Mouse (Mus musculus) limb, embryonic 10.5 days (tissue): ENCODE measurements around the gene Mpzl2. TPM values are rescaled to one million over a fixed set of nuclear protein-coding genes. Genes with fewer than 3 reads are reported as not detected.

Experiments used
- DNase-seq: peaks from one replicate; pipeline ENCODE4 v3.0.0-alpha.2; 2017; ENCODE audit warnings: low spot score
- H3K27ac ChIP-seq: fragments of 300-500 bp; sonication (generic); 2 replicates; pipeline ENCODE4 v1.5.1; 2016; ENCODE audit warnings: mild to moderate bottlenecking
- H3K27me3 ChIP-seq: fragments of 300-500 bp; sonication (generic); 2 replicates; pipeline ENCODE4 v1.6.1; 2016; ENCODE audit warnings: low read depth, mild to moderate bottlenecking; ENCODE audit not compliant: poor library complexity, severe bottlenecking
- H3K36me3 ChIP-seq: fragments of 300-500 bp; sonication (generic); 2 replicates; pipeline ENCODE4 v1.6.1; 2016; ENCODE audit warnings: mild to moderate bottlenecking, moderate library complexity
- H3K4me1 ChIP-seq: fragments of 300-500 bp; sonication (generic); 2 replicates; pipeline ENCODE4 v1.6.1; 2016
- H3K4me3 ChIP-seq: fragments of 300-500 bp; sonication (generic); 2 replicates; pipeline ENCODE4 v1.5.1; 2016; ENCODE audit warnings: mild to moderate bottlenecking, moderate library complexity
- H3K9me3 ChIP-seq: fragments of 300-500 bp; sonication (generic); replicated peaks from 2 replicates; pipeline ENCODE4 v1.6.1; 2016; ENCODE audit warnings: mild to moderate bottlenecking
- WGBS: fragments of 180-500 bp; shearing (Covaris S2); methylation state at CpG from one replicate; pipeline ENCODE4 v1.1.7; 2016; 5-methylcytosine and 5-hydroxymethylcytosine counted together
- polyA plus RNA-seq: library from polyadenylated mRNA; unstranded; fragments of >200 nt; fragmentation: Nextera tagmentation; extraction: Ambion mirVana; gene quantifications from 2 replicates; pipeline ENCODE4 v1.2.1, GENCODE M21; 2016

The Mpzl2 gene
- polyA plus RNA-seq = 12.7 and 13.6 TPM in 2 replicates

DNA sequence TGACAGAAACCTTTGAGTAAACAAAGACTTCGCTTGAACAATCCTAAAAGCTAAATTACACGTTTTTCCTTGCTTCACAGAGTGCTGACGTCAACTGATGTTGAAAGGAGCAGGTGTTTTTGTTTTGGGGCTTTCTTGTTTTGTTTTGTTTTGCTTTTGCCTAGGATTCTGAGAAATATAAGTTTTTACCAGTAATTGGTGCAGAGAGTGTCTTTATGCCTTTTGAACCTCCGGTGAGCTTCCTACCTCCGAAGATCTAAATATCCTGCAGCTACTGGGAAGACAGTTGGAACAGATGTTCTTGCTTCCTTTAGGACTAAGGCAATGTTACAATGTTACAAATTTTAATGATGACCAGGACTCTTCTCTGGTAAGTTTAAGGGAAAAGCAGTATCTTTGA, at the start of gene Mpzl2:
Mpzl2 (plus strand) TSS at position 301 of the 400 bp plus-strand sequence.
- DNase-seq = no peak
- peaks cover 38% of the 10 kb centered on the region for H3K4me1 ChIP-seq
- 0 out of 2 replicates have a peak within 1 kb of the TSS, but pooled peaks have one; percentile 11 for H3K27ac ChIP-seq
- 63% methylated on average over 5 of the region's 5 CpGs for WGBS
- peak within 1 kb of the TSS; percentile 3; the same call in 1 of the 2 replicates for H3K4me3 ChIP-seq
- H3K9me3 ChIP-seq = no peaks in the 10 kb centered on the region
- no peaks in the 10 kb centered on the region for H3K36me3 ChIP-seq
- peaks cover 65% of the 10 kb centered on the region for H3K27me3 ChIP-seq

- WGBS = 83% methylated on average over 2 of the region's 2 CpGs
- no peak for DNase-seq
- no peak overlapping the region for H3K27ac ChIP-seq
- H3K4me1 ChIP-seq = peaks cover 3% of the 10 kb centered on the region
- H3K4me3 ChIP-seq = no peak overlapping the region
- no peaks in the 10 kb centered on the region for H3K9me3 ChIP-seq
- no peaks in the 10 kb centered on the region for H3K27me3 ChIP-seq
- no peaks in the 10 kb centered on the region for H3K36me3 ChIP-seq
Observed at GRCm38 (mm10) chr9:44991821-44992220, 47.8 kb upstream of the Mpzl2 start.

GRCm38 (mm10) chr9:44992271-44992670, 47.3 kb upstream of the Mpzl2 start:
- no peak overlapping the region for H3K4me3 ChIP-seq
- DNase-seq = no peak

DNA sequence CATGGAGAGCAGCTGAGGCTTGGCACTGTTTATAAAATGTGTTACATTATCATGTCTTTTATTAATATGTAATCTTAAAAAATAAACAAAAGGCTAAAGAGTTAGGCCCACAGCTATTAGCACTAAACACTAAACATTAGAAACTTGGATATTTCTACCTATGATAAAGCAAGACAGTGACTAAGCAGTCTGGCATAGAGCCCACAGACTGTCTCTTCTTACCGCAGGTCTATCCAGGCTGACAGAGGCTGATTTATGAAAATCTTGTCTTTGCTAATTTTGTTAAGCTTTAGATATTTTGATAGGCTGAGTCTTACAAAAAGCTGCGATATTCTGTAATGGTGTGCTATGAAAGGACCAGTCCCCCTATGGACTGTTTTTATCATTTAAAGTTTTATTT, 46.3 kb upstream of the Mpzl2 start:
- Histone ChIP-seq H3K9me3 (no peaks in the 10 kb centered on the region), H3K27me3 (no peaks in the 10 kb centered on the region), H3K4me3 (no peak overlapping the region), H3K36me3 (no peaks in the 10 kb centered on the region), H3K4me1 (no peaks in the 10 kb centered on the region), H3K27ac (no peak overlapping the region)
- no peak for DNase-seq
- WGBS = 90% methylated on average over 2 of the region's 2 CpGs

More at GRCm38 (mm10) chr9:44992271-44992670, 47.3 kb upstream of the Mpzl2 start:
- no peaks in the 10 kb centered on the region for H3K36me3 ChIP-seq
- H3K9me3 ChIP-seq = no peaks in the 10 kb centered on the region
- no peaks in the 10 kb centered on the region for H3K27me3 ChIP-seq
- H3K4me1 ChIP-seq = no peaks in the 10 kb centered on the region
- H3K27ac ChIP-seq = no peak overlapping the region

GRCm38 (mm10) chr9:44994962-44995361, 44.6 kb upstream of the Mpzl2 start:
- Histone ChIP-seq H3K36me3 (no peaks in the 10 kb centered on the region), H3K4me1 (no peaks in the 10 kb centered on the region), H3K27me3 (no peaks in the 10 kb centered on the region), H3K4me3 (no peak overlapping the region), H3K27ac (no peak overlapping the region), H3K9me3 (no peaks in the 10 kb centered on the region)
- 75% methylated on average over 4 of the region's 4 CpGs for WGBS
- DNase-seq = no peak

GRCm38 (mm10) chr9:44996590-44996989, 43.0 kb upstream of the Mpzl2 start:
- Histone ChIP-seq H3K9me3 (no peaks in the 10 kb centered on the region), H3K27me3 (no peaks in the 10 kb centered on the region), H3K4me3 (no peak overlapping the region), H3K4me1 (no peaks in the 10 kb centered on the region), H3K36me3 (no peaks in the 10 kb centered on the region), H3K27ac (no peak overlapping the region)
- DNase-seq = no peak
- WGBS = 96% methylated on average over 7 of the region's 7 CpGs

- Histone ChIP-seq H3K27ac (no peak overlapping the region), H3K36me3 (no peaks in the 10 kb centered on the region), H3K9me3 (no peaks in the 10 kb centered on the region), H3K27me3 (no peaks in the 10 kb centered on the region), H3K4me3 (no peak overlapping the region), H3K4me1 (no peaks in the 10 kb centered on the region)
- DNase-seq = no peak
- 78% methylated on average over 11 of the region's 11 CpGs for WGBS
Observed at GRCm38 (mm10) chr9:44998138-44998537, 41.5 kb upstream of the Mpzl2 start.

DNA sequence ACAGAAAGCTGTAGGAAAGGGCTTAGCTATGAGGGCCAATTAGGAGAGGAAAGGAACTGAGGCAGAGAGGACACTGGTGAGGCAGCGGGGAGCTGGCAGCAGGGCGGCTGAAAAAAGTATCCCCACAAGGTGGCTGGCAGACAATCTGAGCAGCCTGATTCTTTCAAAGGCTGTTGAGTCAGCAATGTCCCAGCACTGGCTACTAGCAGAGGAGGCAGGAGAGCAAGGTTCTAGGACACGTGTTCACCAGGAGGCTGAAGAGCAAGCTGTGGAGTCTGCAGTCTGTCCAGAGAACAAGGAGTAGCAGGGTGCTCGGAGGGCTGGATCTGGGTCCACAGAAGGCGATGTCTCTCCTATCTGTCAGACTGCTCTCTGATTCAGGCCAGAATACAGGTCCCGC, 40.4 kb upstream of the Mpzl2 start:
- H3K36me3 ChIP-seq = no peaks in the 10 kb centered on the region
- no peaks in the 10 kb centered on the region for H3K27me3 ChIP-seq
- no peak overlapping the region for H3K4me3 ChIP-seq
- H3K27ac ChIP-seq = no peak overlapping the region
- 67% methylated on average over 6 of the region's 6 CpGs for WGBS
- H3K4me1 ChIP-seq = no peaks in the 10 kb centered on the region
- DNase-seq = no peak
- H3K9me3 ChIP-seq = no peaks in the 10 kb centered on the region

DNA sequence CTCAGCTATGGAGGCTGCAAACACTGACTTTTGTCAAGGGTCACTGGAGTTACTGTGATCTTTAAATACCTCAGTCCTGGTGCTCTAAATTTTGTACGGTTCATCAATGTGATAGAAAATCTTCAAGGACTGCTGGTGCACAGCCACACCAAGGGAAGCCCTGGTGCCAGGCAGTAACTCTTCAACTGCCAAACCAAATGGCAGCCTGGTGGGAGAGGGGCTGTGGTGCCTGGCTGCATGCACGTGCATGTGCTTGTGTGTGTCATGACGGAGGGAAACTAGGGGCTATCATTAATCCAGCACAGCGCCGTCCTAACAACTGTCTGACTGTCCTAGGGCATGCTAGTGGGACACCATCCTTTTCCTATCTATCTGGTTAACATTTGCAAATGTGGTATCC, 39.8 kb upstream of the Mpzl2 start:
- DNase-seq = no peak
- no peaks in the 10 kb centered on the region for H3K27me3 ChIP-seq
- H3K36me3 ChIP-seq = no peaks in the 10 kb centered on the region
- H3K4me3 ChIP-seq = no peak overlapping the region
- 79% methylated on average over 5 of the region's 5 CpGs for WGBS
- H3K4me1 ChIP-seq = no peaks in the 10 kb centered on the region
- no peak overlapping the region for H3K27ac ChIP-seq
- H3K9me3 ChIP-seq = no peaks in the 10 kb centered on the region

- H3K9me3 ChIP-seq = no peaks in the 10 kb centered on the region
- no peaks in the 10 kb centered on the region for H3K27me3 ChIP-seq
- no peaks in the 10 kb centered on the region for H3K36me3 ChIP-seq
- H3K4me3 ChIP-seq = no peak overlapping the region
- no peak overlapping the region for H3K27ac ChIP-seq
- H3K4me1 ChIP-seq = no peaks in the 10 kb centered on the region
- WGBS = 71% methylated on average over 3 of the region's 3 CpGs
- no peak for DNase-seq
Observed at GRCm38 (mm10) chr9:45000249-45000648, 39.4 kb upstream of the Mpzl2 start.

DNA sequence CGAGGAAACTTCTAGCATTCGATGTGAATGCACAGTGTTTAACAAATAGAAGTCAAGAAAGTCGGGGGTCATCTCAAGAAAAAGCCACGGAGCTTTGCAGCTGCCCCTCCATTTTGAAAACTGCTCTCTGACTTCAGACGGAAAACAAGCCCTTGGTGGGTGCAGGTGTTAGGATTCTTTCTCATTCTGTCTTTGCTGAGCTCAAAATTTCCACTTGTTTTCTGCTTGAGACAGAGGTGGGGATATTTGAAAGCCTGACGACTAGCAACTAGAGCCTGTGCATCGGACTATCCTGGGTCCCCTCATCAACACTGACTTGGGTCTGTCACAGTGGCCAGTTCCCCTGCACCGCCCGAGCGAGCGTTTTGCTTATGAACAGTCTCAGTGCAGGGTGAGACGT, 32.2 kb upstream of the Mpzl2 start:
- WGBS = 80% methylated on average over 12 of the region's 12 CpGs
- H3K27me3 ChIP-seq = 0 out of 2 replicates have a peak, but pooled peaks cover 6% of the 10 kb centered on the region
- H3K4me3 ChIP-seq = no peak overlapping the region
- no peak for DNase-seq
- no peak overlapping the region for H3K27ac ChIP-seq
- H3K9me3 ChIP-seq = no peaks in the 10 kb centered on the region
- no peaks in the 10 kb centered on the region for H3K4me1 ChIP-seq
- H3K36me3 ChIP-seq = no peaks in the 10 kb centered on the region

DNA sequence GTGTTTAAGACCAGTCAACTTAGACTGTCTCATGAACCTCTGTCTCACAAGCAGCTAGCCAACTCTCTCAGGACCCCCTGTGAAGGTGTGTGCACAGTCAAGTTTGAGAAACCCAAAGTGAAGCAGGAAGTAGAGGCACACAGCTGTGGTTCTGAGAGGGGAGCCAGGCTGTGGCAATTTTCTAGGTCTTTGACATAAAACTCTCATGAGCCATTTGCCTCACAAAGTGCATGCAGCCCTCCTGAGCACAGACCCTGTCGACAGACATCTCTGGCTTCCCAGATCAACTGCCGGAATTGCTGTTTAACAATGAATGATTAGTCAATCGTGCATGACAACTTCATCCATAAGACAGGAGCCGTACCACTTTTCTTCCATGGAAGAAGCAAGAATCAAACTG, 31.3 kb upstream of the Mpzl2 start:
- no peak overlapping the region for H3K4me3 ChIP-seq
- 89% methylated on average over 4 of the region's 4 CpGs for WGBS
- no peak for DNase-seq
- H3K27ac ChIP-seq = no peak overlapping the region
- H3K27me3 ChIP-seq = 0 out of 2 replicates have a peak, but pooled peaks cover 6% of the 10 kb centered on the region
- no peaks in the 10 kb centered on the region for H3K36me3 ChIP-seq
- no peaks in the 10 kb centered on the region for H3K9me3 ChIP-seq
- H3K4me1 ChIP-seq = no peaks in the 10 kb centered on the region

DNA sequence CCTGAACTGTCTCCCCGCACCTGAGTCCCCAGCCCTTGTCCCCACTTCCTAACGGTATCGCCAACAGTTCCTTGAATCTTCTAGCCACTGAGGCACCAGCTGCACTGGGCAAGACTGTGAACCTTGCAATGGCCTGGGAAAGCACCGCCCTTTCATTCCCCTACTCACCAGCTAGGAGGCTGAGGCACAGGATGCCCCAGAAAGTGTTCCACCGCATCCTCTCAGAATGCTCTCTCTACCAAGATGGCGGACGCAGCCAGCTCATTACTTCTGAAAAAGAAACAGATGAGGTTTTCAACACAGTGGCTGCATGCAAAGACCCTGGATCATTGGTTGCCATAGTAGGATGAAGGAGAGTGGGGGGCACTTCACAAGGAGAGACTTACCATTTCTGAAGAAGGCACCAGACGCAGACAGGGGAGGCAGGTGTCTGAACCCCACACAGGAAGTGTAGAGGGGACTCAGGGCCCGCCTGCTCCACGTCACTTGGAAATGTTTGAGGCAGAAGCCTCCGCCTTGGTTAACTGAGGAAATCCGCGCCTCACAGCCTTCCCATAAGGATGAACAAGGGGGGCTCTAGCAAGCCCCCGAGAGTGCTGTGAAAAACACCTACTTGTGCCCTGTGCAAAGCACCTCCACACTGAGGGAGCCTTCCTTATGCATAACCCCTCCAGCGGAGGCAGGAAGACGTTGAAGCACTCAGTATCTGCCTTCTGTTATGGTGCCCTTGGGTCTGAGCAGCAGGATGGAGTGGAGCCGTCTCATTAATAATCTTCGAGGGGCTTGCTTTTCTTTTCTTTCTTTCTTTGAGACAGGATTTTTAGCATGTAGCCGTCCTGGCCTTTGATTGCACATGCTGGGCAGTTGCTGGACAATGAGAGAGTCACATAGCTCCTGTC, 30.2 kb upstream of the Mpzl2 start, which contains the start of gene Cd3e:
Cd3e (minus strand) TSS at position 448 of the 899 bp plus-strand sequence.
- H3K27ac ChIP-seq = no peak within 1 kb of the TSS
- no peak for DNase-seq
- WGBS = 88% methylated on average over 19 of the region's 19 CpGs
- no peaks in the 10 kb centered on the region for H3K9me3 ChIP-seq
- H3K4me3 ChIP-seq = no peak within 1 kb of the TSS
- 0 out of 2 replicates have a peak, but pooled peaks cover 6% of the 10 kb centered on the region for H3K27me3 ChIP-seq
- H3K4me1 ChIP-seq = no peaks in the 10 kb centered on the region
- H3K36me3 ChIP-seq = no peaks in the 10 kb centered on the region
